Mouse (Mus musculus) granulocyte monocyte progenitor cell, adult 5-6 weeks (primary cell): ENCODE results near the gene Zfp652. TPM values are rescaled to one million over a fixed set of nuclear protein-coding genes. Genes with fewer than 3 reads are reported as not detected.
A peak's percentile ranks its signal among the peaks of the same experiment; 100 is the strongest.

Experiments used
- ATAC-seq: replicated peaks from 2 replicates; pipeline ENCODE4 v1.8.0; 2016; ENCODE audit warnings: mild to moderate bottlenecking, moderate TSS enrichment, inconsistent platforms; ENCODE audit not compliant: poor library complexity, severe bottlenecking
- total RNA-seq, 2 experiments: library from RNA; stranded (forward) in 1 of 2; stranded (reverse) in 1 of 2; fragments of 200-712, 200-1000 nt in 1 of 2; fragments of >200 nt in 1 of 2; fragmentation: Nextera tagmentation in 1 of 2; gene quantifications; 2 replicates each; pipeline ENCODE4 v1.2.3; 2014 to 2017

The Zfp652 gene
- total RNA-seq, 2 experiments from 2014 or later = 18.5 to 39.4 TPM

DNA sequence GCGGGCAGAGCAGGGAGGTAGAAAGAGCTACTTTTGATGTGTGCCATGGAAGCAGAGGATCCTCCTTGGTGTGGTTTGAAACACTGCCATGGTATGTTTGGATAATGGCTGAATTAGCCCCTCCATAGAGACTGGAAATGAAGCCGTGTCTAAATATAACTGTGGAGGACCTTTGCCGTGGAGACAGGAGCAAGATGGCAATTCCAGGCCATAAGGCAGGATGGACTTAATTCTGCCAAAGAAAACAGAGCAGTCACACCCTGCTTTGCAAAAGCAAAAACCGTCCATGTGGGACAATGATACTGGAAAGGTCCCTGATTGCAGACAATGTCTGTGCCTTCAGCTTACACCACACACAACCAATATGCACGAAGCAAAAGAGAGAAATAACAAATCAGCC, 81.7 kb downstream of the Zfp652 start:
- ATAC-seq = no peak

DNA sequence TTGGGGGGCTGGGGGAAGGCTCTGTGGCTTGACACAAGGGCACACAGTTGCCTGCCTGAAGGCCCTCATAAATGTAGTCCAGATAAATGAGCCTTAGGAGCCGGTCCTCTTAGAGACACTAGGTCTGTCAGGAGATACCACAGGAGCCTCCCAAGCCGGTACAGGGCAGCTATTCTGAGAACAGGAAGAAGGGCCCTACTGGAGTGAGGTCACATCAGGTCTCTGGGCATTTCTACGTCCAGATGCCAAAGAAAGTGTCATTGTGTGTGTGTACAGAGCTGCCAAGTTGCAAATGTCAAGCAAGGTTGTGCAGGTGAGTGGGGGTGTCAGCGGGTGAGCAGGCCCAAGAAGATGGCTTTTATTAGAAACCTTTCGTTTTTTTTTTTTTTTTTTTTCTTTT, 83.1 kb downstream of the Zfp652 start:
- 0 out of 2 replicates have a peak, but pooled peaks have one; percentile 30 for ATAC-seq

DNA sequence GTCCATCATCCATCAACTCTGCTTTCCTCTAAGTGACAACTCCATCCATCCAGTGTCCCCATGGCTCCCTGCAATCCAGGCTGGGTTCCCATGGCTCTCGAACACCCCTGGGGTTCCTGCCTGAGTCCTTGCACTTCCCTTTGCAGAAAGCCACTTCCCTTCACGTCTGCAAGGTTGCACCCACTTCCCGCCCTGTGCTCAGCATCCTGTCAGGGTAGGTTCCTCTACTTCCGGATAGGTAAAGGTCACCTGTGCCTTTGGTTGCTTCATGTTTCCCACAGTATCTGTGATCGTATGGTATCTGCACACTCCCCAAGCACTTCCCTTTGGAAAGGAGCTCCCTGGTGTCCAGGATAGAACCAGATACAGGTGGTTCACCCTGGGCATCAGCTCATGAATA, 92.5 kb downstream of the Zfp652 start:
- ATAC-seq = peak; percentile 62

DNA sequence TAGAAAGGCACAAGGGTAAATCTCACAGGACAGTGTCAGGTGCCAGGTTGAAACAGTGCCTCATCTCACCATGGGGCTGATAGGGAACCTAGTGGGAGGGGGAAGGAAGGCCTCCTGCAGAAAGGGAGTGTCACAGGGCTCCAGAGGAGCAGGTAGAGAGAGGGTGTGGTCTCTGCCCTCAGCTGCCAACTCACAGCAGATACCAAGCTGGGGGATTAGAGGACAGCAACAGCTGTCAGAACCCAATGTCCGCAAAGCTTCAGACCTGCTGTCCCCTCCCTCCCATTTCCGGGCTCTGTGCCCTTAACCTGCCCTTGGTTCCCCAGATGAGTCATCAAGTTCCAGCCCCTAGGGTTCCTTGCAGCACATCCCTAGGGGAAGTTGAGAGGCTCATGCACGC, 93.1 kb downstream of the Zfp652 start:
- ATAC-seq = peak; percentile 89

DNA sequence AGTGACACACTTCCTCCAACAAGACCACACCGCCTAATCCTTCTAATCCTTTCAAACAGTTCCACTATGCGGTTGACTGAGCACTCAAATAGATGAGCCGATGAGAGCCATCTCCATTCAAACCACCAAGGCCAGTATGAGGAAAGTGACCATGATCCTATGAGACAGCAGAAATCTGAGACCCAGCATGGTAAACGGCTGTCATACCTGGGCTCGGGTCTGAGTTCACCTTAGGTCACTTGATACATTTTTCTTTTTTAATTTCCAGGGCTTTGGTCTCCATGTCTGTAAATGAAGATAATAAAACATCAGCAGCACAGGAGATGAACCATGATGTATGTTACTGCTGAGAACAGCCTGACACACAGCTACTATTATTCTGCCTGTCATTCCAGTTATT, 95.4 kb downstream of the Zfp652 start:
- ATAC-seq = no peak

DNA sequence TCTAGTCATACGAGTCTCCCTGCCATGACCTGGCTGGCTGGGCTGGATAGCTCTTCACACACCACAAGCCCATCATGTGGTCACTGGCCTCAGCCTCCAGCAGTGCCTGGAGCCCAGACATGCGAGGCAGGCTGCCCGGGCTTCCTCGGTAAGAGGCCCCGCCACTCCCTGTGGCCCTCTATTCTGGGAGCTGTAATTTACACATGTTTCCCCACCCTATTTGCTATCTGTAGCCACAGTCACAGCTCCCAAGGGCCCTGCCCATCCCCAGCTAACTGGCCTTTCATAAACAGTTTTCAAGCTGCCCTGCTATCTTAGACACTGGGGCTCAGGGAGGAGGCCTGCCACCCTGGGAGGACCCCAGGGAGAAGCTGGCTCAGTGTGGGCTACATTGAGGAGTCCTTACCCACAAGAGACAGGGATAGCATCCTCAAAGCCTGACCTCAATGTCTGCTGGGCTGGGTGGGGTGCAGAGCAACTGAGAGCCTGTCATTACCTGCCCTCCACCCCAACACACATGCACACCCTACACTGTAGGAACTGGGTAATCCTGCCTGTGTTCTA, 96.1 kb downstream of the Zfp652 start:
- ATAC-seq = no peak

DNA sequence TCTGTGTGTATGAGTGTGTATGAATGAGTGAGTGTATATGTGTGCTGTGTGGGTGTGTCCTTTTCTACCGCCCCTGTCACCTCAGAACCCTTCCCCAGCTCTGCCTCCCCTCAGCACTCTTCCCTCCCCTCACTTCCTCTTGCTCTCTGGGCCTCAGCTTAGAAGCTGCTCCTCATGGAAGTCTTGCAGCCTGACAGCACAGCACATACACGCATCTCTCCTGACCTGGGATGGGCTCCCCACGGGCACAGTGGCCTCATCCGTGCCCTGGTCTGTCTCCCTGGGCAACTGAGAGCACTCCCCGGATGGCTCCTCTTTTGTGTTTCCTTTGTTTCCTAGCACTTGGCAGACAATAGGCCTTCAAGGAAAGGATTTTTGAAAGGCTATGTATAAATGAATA, 97.1 kb downstream of the Zfp652 start:
- no peak for ATAC-seq

DNA sequence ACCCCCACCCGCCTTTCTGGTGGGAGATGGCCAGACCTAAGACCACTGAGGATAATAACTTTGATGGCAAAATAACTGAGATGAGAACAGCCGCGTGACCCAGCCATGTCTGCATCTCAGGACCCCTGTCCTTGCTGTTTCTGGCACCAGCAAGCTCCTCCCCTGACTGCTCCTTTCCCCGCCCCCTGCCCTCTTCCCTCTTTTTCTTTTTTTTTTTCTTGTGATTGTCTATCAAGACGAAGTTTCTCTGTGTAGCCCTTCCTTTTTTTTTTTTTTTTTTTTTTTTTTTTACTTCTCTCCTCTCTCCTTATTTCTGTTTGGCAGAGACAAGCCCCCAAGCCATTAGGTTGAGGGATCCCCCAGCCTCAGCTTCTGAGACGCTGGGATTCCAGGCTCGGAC, 98.4 kb downstream of the Zfp652 start:
- ATAC-seq = 0 out of 2 replicates have a peak, but pooled peaks have one; percentile 37

DNA sequence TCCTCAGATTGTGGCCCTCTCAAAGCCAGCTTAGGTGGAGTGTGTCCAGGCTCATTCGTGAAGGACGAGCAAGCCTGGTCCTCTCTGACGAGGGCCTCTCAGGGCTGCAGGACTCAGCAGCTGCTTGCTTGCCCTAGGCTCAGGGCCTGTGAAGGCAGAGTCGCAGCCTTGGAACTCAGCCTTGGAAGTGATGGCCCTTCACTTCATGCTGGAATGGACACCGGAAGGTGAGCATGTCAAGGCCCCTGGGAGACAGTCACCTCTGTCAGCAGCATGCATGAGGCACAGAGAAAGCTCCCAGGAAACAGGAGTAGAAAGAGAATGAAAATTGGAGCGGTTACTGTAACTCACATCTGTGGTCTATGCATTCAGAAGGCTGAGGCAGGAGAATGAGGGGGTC, 99.3 kb downstream of the Zfp652 start:
- no peak for ATAC-seq

DNA sequence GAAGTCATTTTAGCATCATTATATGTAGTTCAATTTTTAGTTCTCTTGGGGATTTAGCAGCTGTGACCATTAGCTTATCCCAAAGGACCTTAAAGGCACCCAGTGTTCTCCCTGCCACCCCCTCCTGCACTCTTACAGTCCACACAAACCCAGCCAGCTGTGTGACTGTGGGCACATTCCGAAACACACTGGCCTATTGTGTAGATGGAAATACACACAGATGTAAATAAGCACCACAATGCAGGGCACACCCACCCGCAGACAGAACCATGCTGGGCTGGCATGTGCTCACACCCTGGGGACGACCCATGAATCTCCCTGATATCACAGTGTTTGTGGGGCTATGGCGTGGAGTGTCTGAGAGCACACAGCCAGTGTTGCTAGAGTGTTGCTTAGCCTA, 99.8 kb downstream of the Zfp652 start:
- no peak for ATAC-seq

DNA sequence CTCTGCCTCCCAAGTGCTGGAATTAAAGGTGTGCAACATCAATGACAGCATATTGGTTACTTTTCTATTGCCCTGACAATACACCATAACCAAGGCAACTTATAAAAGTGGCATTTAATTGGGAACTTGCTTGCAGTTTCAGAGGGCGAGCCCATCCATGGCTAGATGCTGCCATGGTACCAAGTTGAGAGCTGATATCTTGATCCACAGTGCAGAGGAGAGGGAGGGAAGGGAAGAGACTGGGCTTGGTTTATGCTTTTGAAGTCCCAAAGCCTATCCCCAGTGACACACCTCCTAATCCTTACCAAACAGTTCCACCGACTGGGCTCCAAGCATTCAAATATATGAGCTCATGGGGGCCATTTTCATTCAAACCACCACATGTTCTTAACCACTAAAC, 101.6 kb downstream of the Zfp652 start:
- ATAC-seq = no peak

DNA sequence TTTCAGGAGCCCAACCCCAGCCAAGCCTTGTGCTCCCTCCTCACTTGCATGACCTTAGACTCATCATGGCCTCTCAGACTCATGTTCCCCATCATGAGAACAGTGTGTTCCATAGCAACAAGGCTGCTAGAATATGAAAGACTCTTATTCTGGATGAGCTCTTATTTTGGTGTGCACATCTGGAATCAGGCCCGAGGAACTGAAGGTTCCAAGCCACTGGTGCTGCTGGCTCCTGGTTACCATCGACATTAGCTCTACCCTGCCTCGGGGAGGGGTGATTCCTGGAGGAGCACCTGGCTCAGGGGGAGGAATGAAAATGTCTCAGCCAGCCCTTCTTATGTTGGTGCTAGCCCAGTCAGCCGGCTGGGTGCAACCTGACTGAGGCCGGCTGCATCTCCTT, 102.4 kb downstream of the Zfp652 start:
- ATAC-seq = no peak

DNA sequence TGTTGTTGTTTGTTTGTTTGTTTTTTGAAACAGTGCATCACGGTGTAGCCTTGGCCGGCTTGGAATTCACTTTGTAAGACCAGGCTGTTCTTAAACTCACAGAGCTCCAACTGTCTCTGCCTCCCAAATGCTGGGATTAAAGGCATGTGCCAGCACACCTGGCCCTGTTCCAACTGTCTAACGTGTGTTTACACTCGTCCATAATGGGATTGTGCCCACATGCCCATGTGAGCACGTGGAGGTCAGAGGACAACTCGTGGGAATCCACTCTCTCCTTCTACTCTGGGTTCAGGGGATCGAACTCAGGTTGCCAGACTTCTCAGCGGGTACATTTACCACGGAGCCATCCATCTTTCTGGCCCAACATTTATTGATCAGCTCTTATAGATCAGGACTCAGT, 102.9 kb downstream of the Zfp652 start:
- ATAC-seq = no peak

DNA sequence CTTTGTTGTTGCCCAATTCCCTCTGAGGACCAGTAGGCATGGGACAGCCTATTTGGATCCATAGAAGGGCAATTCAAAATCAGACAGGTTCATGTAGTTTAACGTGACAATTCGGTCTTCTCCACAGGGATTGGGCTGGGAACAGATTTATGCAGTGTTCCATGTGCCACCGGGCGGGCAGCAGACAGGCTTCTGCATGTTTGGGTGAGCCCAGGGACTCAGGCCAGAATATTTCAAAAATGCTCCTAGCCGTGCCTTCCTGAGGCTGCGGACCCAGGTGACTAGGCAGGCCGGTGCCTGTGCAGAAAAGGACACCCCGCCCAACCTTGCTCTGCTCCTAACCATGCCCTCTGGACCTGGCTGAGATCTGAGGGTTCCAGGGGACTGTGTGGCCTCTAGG, 106.7 kb downstream of the Zfp652 start:
- no peak for ATAC-seq

DNA sequence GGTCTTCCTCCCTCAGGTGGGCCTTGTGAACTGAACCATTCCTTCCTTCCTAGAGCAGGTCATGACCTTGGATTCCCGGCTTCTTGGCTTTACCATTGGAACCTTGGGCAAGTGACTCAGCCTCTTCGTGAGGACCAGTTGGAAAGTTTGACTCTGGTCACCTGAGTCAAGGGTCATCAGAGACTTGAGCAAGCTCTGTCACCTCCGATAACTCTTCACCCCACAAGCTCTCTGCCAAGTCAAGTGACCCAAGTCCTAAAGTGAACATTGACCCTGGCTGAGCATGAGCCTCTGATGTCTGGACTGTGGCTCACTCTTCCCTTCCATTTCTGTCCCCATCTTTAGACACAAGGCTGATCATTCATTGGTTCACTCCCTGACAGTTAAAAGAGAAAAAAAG, 109.0 kb downstream of the Zfp652 start:
- no peak for ATAC-seq

DNA sequence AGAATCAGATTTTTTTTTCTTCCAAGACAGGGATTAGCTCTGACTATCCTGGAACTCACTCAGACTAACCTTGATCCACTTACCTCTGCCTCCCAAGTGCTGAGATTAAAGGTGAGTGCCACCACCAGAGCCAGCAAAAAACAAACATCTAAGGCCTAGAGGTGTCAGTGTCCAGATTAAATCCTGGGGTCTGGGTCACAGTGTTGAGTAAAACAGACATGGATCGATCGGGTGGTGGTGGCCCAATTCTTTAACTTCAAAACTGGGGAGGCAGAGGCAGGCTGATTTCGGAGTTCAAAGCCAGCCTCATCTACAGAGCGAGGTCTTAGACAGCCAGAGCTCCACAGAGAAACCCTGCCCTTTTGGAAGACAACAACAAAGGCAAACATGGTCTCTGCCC, 110.0 kb downstream of the Zfp652 start:
- no peak for ATAC-seq

DNA sequence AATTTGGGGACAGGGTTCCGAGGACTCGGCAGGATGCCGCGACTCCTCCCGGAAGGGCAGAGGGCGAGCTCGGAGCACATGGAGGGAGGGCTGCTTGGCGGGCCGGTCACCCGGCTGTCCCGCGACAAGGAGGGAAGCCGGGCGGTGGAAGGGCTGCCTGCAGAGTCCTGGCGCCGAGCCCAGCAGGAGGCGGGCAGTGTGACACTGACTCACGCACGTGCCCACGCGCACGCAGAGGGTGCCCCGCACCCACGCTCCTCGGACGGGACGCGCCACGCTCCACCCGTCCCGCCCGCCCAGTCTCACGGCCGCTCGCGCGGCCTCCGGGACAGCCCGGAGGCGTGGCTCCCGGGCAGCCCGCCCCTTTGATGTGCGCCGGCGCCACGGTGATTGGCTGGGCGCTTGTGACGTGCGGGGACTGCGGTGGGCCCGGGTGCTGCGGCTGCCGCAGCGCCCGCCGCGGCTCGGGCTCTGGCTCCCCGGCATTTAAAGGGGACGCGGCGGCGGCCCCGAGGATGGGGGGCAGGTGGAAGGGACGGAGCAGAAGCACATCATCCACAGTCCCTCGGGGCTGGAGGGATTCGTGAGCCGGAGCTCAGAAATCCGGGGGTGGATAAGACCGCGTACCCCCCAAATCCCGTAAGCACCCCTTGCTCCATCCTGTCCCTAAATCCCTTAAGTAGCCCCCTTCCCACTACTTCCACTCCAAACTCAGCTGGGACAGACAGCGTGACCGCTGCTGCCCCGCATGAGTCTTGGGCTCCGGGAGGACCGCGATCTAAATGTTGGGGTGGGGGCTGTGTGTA, 111.8 kb downstream of the Zfp652 start, which contains the start of gene Phospho1:
Gene Phospho1, plus strand, starts transcription at position 429 of the 806 bp plus-strand sequence.
- peak; percentile 87 for ATAC-seq

DNA sequence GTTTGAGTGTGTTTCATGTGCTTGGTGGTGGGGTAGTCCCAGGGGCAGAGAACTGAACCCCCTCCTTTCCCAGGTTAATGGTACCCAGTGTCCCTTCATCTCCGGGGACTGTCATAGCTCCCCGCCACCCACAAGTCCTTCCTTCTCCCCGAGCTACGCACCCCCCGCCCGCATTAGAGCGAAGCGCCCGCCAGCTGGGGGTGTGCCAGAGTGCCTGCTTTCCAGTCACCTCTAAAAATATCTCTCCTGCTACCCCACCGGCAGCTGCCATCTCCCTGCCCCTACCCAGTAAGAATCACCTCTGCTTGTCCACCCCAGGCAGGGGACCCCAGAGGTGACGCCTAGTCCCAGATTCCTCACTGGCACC, 112.4 kb downstream of the Zfp652 start:
- 0 out of 2 replicates have a peak, but pooled peaks have one; percentile 20 for ATAC-seq

DNA sequence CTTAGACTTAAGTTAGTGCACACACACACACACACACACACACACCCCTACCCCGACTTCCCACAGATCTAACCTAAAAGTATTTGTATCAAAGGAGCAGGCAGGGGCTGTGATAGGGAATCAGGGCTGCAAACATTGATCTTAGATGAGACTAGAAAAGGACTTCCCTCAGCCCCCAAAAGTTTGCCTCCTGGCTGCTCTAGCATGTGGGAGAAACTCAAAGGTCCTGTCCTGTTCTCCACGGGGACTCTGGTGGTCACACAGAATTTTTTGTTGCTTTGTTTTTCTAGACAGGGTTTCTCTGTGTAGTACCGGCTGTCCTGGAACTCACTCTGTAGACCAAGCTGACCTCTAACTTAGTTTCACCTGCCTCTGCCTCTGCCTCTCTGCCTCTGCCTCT, 113.2 kb downstream of the Zfp652 start:
- no peak for ATAC-seq

DNA sequence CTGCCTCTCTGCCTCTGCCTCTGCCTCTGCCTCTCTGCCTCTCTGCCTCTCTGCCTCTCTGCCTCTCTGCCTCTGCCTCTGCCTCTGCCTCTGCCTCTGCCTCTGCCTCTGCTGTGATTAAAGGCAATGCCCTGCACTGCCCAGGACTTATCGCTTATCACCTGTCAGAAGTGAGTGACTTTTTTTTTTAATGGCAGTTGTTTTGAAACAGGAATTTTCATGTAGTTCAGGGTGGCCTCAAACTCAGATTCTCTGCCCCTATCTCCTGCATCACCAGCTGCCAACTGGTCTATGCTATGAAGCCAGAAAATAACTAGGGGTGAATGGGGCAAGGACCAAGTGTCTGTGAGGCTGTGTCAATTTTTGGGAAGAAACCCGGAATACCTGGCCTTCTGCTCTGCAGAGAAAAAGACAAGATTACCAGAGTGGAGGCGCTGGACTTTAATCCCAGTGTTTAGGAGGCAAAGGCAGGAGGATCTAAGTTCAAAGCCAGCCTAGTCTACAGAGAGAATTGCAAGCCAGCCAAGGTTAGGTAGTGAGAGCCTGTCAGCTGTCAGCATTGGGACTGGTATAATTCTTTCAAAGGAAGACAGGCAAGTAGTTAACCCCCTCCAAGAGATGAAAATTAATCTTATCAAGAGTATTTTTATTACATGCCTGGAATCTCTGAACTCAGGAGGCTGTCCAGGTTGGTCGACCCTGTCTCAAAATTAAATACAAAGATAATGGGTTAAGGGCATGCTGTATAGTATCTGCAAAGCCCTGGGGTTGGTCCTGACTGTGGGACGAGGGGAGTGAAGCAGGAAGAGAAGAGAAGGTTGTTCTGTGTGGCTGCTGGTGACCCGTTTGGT, 114.1 kb downstream of the Zfp652 start:
- ATAC-seq = no peak

DNA sequence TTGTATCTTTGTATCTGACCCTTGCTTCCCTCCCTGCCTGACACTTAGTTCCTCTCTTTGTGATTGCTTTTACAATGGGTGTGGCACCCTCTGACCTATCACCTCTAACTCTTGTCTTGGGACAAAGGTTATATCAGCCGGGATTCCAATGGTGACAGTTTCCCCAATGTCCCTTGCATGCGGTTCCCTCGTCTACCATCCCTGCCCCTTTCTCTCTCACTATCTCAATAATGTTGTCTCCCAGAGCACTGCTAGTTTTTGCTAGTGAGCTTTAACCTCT, 114.6 kb downstream of the Zfp652 start:
- no peak for ATAC-seq
